ENCODE assay signal across 12 mouse cellular contexts in the genomic region with DNA sequence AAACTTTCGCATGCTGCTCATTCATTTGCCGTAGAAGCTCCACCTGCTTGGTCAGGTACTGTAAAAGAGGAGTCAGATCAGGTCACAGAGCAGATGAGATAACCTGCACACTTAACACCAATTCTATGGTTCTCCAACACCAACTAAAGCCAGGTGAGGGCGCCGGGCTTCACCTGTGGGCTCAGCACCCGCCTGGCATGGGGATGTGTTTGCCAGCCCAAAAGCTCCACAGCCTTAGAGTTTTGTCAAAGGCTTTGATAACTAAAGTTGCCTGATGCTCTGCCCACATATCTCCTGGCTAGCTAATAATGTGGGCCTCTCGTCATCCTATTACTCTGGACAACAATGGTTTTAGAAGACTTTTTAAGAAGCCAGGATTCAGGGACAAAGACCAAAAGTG. TPM values are rescaled to one million over a fixed set of nuclear protein-coding genes. Genes with fewer than 3 reads are reported as not detected.
A peak's percentile ranks its signal among the peaks of the same experiment; 100 is the strongest.
DNase-seq lines count a peak whose midpoint lies in the region; ATAC-seq and TF ChIP-seq lines count a peak whose summit lies in the region.
"Had no signal": no experiment of that assay in that cellular context is flagged by ENCODE, and none has a peak within 500 bp of the region (broad histone marks: within the 10 kb centered on the region; RNA-seq: fewer than 3 reads in every experiment).

No protein-coding gene starts in this region.

- H3K27me3 ChIP-seq in kidney, postnatal 0 days (ENCODE audit: insufficient read depth, low read length) = no peaks in the 10 kb centered on the region
- no peaks in the 10 kb centered on the region for H3K27me3 ChIP-seq in thymus, adult 2 months (ENCODE audit: control insufficient read depth, insufficient read depth, low read length)
- no peaks in the 10 kb centered on the region for H3K27me3 ChIP-seq in liver, embryonic 14.5 days (ENCODE audit: control insufficient read depth, insufficient read depth, low read length)

- ATAC-seq in kidney, postnatal 0 days (replicated peaks; ENCODE audit: low FRiP score, low read depth) = no peak
- no peak for ATAC-seq in liver, embryonic 14.5 days (ENCODE audit: insufficient read depth)

- peak; percentile 45; the same call in 1 of the 2 replicates for TF ChIP-seq CTCF in kidney, postnatal 0 days (IDR thresholded peaks at IDR 0.05; ENCODE audit: low read depth)
- TF ChIP-seq CTCF in thymus, adult 2 months (IDR thresholded peaks at IDR 0.05; ENCODE audit: borderline replicate concordance, control insufficient read depth, extremely low read depth, insufficient read depth, low read length, poor library complexity) = no peak
- peak; percentile 50 for TF ChIP-seq CTCF in liver, embryonic 14.5 days (IDR thresholded peaks at IDR 0.05; ENCODE audit: low read depth)

- no peak for TF ChIP-seq EP300 in liver, embryonic 14.5 days (IDR thresholded peaks at IDR 0.05; ENCODE audit: low read depth)

- H3K9me3 ChIP-seq in kidney, postnatal 0 days (replicated peaks; ENCODE audit: low read length) = no peaks in the 10 kb centered on the region
- H3K9me3 ChIP-seq in liver, embryonic 14.5 days (ENCODE audit: control insufficient read depth, low read length) = no peaks in the 10 kb centered on the region

- 85% methylated on average over 6 of the region's 6 CpGs for WGBS in kidney, postnatal 0 days
- 90% methylated on average over 6 of the region's 6 CpGs for WGBS in thymus, adult 2 months
- 85% methylated on average over 6 of the region's 6 CpGs for WGBS in liver, embryonic 14.5 days (ENCODE audit: insufficient replicate concordance)

- no peak overlapping the region for H3K27ac ChIP-seq in kidney, postnatal 0 days
- H3K27ac ChIP-seq in thymus, adult 2 months (ENCODE audit: control insufficient read depth, insufficient read depth, low read length) = no peak overlapping the region
- H3K27ac ChIP-seq in liver, embryonic 14.5 days = no peak overlapping the region

- H3K4me2 ChIP-seq in kidney, postnatal 0 days (ENCODE audit: low read length) = no peak overlapping the region
- H3K4me2 ChIP-seq in liver, embryonic 14.5 days (ENCODE audit: low read depth) = no peak overlapping the region
- H3K4me2 ChIP-seq: heart, embryonic 11.5 days had no signal

- no peaks in the 10 kb centered on the region for H3K4me1 ChIP-seq in kidney, postnatal 0 days (replicated peaks; ENCODE audit: insufficient read depth, low read length)
- H3K4me1 ChIP-seq in thymus, adult 2 months (replicated peaks; ENCODE audit: control insufficient read depth, insufficient read depth, low read length) = no peaks in the 10 kb centered on the region
- H3K4me1 ChIP-seq in liver, embryonic 14.5 days (replicated peaks; ENCODE audit: control insufficient read depth in 2 of 2, insufficient read depth in 2 of 2, low read length in 1 of 2) = no peaks in the 10 kb centered on the region

- no peak overlapping the region for H3K4me3 ChIP-seq in kidney, postnatal 0 days (replicated peaks; ENCODE audit: low read depth, low read length)
- no peak overlapping the region for H3K4me3 ChIP-seq in thymus, adult 2 months (ENCODE audit: control insufficient read depth, insufficient read depth, low read length)
- no peak overlapping the region for H3K4me3 ChIP-seq in liver, embryonic 14.5 days (ENCODE audit: insufficient read depth in 1 of 2, low read depth in 2 of 2, low read length in 2 of 2)

- H3K9ac ChIP-seq in kidney, postnatal 0 days (ENCODE audit: low read depth, low read length) = no peak overlapping the region
- no peak overlapping the region for H3K9ac ChIP-seq in liver, embryonic 14.5 days (replicated peaks)

- no peak for TF ChIP-seq POLR2A in thymus, adult 2 months (IDR thresholded peaks at IDR 0.05; ENCODE audit: control insufficient read depth, extremely low read depth, insufficient read depth, low read length, poor library complexity)

- DNase-seq in kidney, postnatal 0 days (ENCODE audit: low spot score) = no peak
- DNase-seq in kidney, adult 8-10 months = no peak
- peak; percentile 27 for DNase-seq in thymus, adult 2 months
- no peak for DNase-seq in thymus, adult 18-20 months
- no peak for DNase-seq in liver, embryonic 14.5 days (ENCODE audit: low read depth in 3 of 3, low spot score in 3 of 3)
- peak; percentile 61 for DNase-seq in thymus, postnatal 4 days
- no peak for DNase-seq in MN1 (ENCODE audit: low spot score)
- DNase-seq in embryo, embryonic 10.5 days (ENCODE audit: low spot score) = no peak
- DNase-seq: cerebellum, adult 11 months; heart, postnatal 4 days; lung, adult 2 months had no signal

- peaks cover 26% of the 10 kb centered on the region; the same call in 1 of the 2 replicates for H3K36me3 ChIP-seq in kidney, postnatal 0 days (ENCODE audit: insufficient read depth, low read length)
- H3K36me3 ChIP-seq in thymus, adult 2 months (ENCODE audit: control insufficient read depth, insufficient read depth, low read length) = peaks cover 6% of the 10 kb centered on the region
- peaks cover 69% of the 10 kb centered on the region for H3K36me3 ChIP-seq in liver, embryonic 14.5 days (replicated peaks; ENCODE audit: control insufficient read depth, insufficient read depth, low read depth)

RNA-seq across cellular contexts. Expression of gene Cdr2, which starts 21.5 kb away (rescaled TPM):
- polyA plus RNA-seq in kidney, postnatal 0 days (2015; fragmentation: Nextera tagmentation; extraction: Ambion mirVana) = 9.7 and 10.1 TPM in 2 replicates
- polyA plus RNA-seq in thymus, adult 2 months (2012; rRNA removed) = 6.0 TPM in 2 replicates
- 67.9 and 100 TPM in 2 replicates for polyA plus RNA-seq in liver, embryonic 14.5 days (2012; rRNA removed)
- polyA plus RNA-seq in liver, embryonic 14.5 days (2014; fragmentation: Nextera tagmentation; extraction: Ambion mirVana) = 56.3 and 59.8 TPM in 2 replicates

RNA-seq across cellular contexts. Expression of gene Mfsd13b, which starts 21.7 kb away (rescaled TPM):
- 0.22 and 0.52 TPM in 2 replicates for polyA plus RNA-seq in kidney, postnatal 0 days (2015; fragmentation: Nextera tagmentation; extraction: Ambion mirVana)
- 0.13 and 0.16 TPM in 2 replicates for polyA plus RNA-seq in thymus, adult 2 months (2012; rRNA removed)
- polyA plus RNA-seq in liver, embryonic 14.5 days (2012; rRNA removed) = 0.04 and 0.06 TPM in 2 replicates
- not detected in 2 replicates for polyA plus RNA-seq in liver, embryonic 14.5 days (2014; fragmentation: Nextera tagmentation; extraction: Ambion mirVana)

RNA-seq across cellular contexts. Expression of gene Polr3e, which starts 43.1 kb away (rescaled TPM):
- 31.8 and 34.0 TPM in 2 replicates for polyA plus RNA-seq in kidney, postnatal 0 days (2015; fragmentation: Nextera tagmentation; extraction: Ambion mirVana)
- polyA plus RNA-seq in thymus, adult 2 months (2012; rRNA removed) = 18.6 and 22.0 TPM in 2 replicates
- 5.8 and 9.2 TPM in 2 replicates for polyA plus RNA-seq in liver, embryonic 14.5 days (2012; rRNA removed)
- polyA plus RNA-seq in liver, embryonic 14.5 days (2014; fragmentation: Nextera tagmentation; extraction: Ambion mirVana) = 6.6 and 7.1 TPM in 2 replicates

Comparison
In these comparisons a context has a peak if more than half of its experiments do, and no peak if none do; other contexts are left out.
1. DNase-seq: peak in thymus, adult 2 months (single experiment) and thymus, postnatal 4 days (single experiment); none in kidney, postnatal 0 days (single experiment), kidney, adult 8-10 months (0 of 2), thymus, adult 18-20 months (0 of 2), liver, embryonic 14.5 days (0 of 3), MN1 (single experiment) and embryo, embryonic 10.5 days (single experiment).